Mouse (Mus musculus) left cerebral cortex, adult 2 months (tissue): Measurements from ENCODE around the gene Gnl2. TPM values are rescaled to one million over a fixed set of nuclear protein-coding genes. Genes with fewer than 3 reads are reported as not detected.

Source experiments
- DNase-seq, 2 experiments: peaks; one replicate each; pipeline ENCODE4 v3.0.0; 2021 to 2022; ENCODE audit warnings: low spot score in 2 of 2, mixed read lengths in 1 of 2; ENCODE audit errors: extremely low spot score in 1 of 2
- H3K27ac ChIP-seq: fragments of 200-600 bp; 2 replicates; pipeline ENCODE4 v1.8.1; 2022
- H3K4me3 ChIP-seq: fragments of 200-600 bp; 2 replicates; pipeline ENCODE4 v1.8.1; 2022
- CTCF ChIP-seq: fragments of 200-600 bp; IDR thresholded peaks from 2 replicates; pipeline ENCODE4 v1.8.1; 2022; ENCODE audit warnings: antibody characterized with exemption, mild to moderate bottlenecking, moderate library complexity
- intact Hi-C: fragments of 180-260 bp; cut with DNase I; formaldehyde crosslinking; loops from one replicate; pipeline ENCODE4 v1.15.1; 2025
- total RNA-seq, 2 experiments: library from RNA; stranded (reverse); gene quantifications; 2 replicates each; pipeline ENCODE4 v1.2.3; 2021

The Gnl2 gene
- total RNA-seq, 2 experiments from 2014 or later: 61.3 to 65.5 TPM

GRCm38 (mm10) chr4:125101334-125101733 is 84.9 kb downstream of the Gnl2 start:
- DNase-seq: no peak
- TF ChIP-seq CTCF: no peak
- no peak overlapping the region for H3K27ac ChIP-seq
- no peak overlapping the region for H3K4me3 ChIP-seq
- intact Hi-C loops: no loop called here

Other genes with a start within 250 kb of the Gnl2 start
- gene Mtf1, start 214.5 kb upstream of the Gnl2 start, total RNA-seq: 10 to 100 TPM; 26.1 to 28.4 TPM
- 10 to 100 TPM; 29.8 to 33.8 TPM for gene Yrdc, start 165.9 kb upstream of the Gnl2 start, total RNA-seq
- gene 1110065P20Rik, start 165.4 kb upstream of the Gnl2 start, total RNA-seq: 10 to 100 TPM; 66.6 to 74.8 TPM
- 10 to 100 TPM; 53.7 to 55.3 TPM for gene Maneal, start 154.4 kb upstream of the Gnl2 start, total RNA-seq
- 10 to 100 TPM; 60.5 to 69.6 TPM for gene Epha10, start 135.7 kb upstream of the Gnl2 start, total RNA-seq
- 10 to 100 TPM; 18.9 to 20.3 TPM for gene 9930104L06Rik, start 79.5 kb upstream of the Gnl2 start, total RNA-seq
- gene Cdca8, start 77.3 kb upstream of the Gnl2 start, total RNA-seq: 1 to 10 TPM; 1.2 to 1.9 TPM
- 10 to 100 TPM; 17.1 to 21.6 TPM for gene Rspo1, start 30.2 kb upstream of the Gnl2 start, total RNA-seq
- under 1 TPM; 0.27 to 0.37 TPM for gene Dnali1, start 49.1 kb downstream of the Gnl2 start, total RNA-seq
- gene Snip1, start 50.1 kb downstream of the Gnl2 start, total RNA-seq: 10 to 100 TPM; 15.2 to 16.1 TPM
- 100 to 1,000 TPM; 132 to 138 TPM for gene Meaf6, start 68.5 kb downstream of the Gnl2 start, total RNA-seq
- gene Zc3h12a, start 111.3 kb downstream of the Gnl2 start, total RNA-seq: under 1 TPM; 0.79 to 1.00 TPM